Mouse (Mus musculus) left cerebral cortex, postnatal 10 days (tissue): Measurements from ENCODE around the gene Cpz. TPM values are rescaled to one million over a fixed set of nuclear protein-coding genes. Genes with fewer than 3 reads are reported as not detected.

Experiments used
- DNase-seq, 2 experiments: peaks; one replicate each; pipeline ENCODE4 v3.0.0; 2021 to 2022; ENCODE audit warnings: low spot score in 2 of 2, mixed read lengths in 1 of 2; ENCODE audit errors: extremely low spot score in 1 of 2
- intact Hi-C: fragments of 180-260 bp; cut with DNase I; formaldehyde crosslinking; loops from one replicate; pipeline ENCODE4 v1.15.1; 2025
- total RNA-seq, 2 experiments: library from RNA; stranded (reverse); gene quantifications; 2 replicates each; pipeline ENCODE4 v1.2.3; 2021

Cpz gene
- total RNA-seq, 2 experiments from 2014 or later, result 2.1 to 2.9 TPM

DNA sequence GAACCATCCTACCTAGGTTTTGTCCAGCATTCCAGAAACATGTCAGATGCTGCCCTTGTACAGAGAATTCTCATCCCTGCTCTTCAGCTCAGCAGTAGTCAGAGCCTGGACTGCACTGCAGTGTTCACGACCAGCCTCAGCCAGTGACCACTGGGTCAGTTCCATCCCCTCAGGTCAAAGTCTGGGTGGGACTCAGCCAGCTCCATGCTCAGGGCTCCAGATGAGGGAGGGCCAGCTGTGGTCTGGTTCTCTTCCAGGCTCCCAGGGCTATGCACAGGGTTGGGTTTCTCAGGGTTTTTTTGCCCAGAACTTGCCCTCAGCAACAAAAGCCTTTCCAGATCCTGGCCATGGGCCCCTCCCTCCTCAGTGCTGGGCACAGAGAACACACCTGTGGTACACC lies 12.0 kb upstream of the Cpz start:
- intact Hi-C loops, result no loop called here

DNA sequence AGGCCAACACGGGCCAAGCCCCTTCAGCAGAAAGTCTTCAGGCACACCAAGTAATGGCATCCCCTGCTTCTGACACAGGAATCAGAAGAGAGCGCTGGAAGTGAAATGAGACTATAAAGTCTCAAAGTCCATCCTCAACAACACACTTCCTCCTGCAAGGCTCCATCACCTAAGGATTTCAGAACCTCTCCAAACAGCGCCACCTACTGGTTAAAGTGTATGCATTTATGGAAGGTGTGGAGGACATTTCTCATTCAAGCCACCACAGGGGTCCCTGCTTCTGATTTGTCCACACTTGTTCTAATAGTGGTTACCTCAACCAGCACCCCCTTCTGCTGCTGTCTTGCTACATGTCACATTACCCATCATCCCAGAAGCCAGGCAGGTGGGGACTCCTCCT lies 10.8 kb upstream of the Cpz start:
- peak in 1 of 2 experiments; percentile 9 for DNase-seq
- intact Hi-C loops, result no loop called here

More for the DNA sequence above, 12.0 kb upstream of the Cpz start:
- DNase-seq, result no peak

DNA sequence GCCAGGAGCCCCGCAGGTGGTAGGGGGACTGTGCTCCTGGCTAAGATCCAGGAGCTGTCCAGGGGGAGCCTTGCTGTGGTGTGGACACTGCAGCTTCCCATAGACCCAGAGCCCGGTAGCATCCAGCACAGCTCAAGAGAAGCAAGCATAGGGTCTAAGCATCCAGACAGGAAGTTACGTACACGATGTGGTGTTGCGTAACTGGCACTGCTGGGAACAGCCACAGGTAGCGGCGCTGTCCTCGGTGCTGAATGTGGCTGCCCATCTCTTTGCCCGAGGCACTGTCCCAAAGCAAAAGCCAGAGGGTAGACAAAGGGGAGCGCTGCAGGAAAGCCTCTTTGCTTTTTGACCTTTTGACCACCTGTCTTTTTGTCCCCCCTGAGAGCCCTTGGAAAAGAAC lies 6.1 kb upstream of the Cpz start:
- peak in 1 of 2 experiments; percentile 31 for DNase-seq
- intact Hi-C loops, result no loop called here

DNA sequence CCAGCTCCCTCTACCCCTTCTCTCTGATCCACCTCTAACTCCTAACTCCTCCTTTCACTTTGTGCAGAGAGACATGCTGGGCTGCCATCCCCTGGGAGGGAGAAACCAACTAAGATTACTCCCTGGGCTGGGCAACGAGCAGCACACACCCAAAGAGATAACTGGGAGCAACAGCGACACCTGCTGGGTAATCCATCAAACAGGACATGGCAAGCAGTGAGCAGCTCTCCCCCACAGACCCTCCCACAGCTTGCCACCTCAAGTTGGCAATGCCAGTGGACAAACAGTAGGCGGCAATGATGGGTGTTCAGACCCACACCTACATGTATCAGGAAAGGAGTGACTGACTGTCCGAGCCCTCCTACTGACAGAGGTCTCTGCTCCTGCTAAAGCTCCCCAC lies 4.9 kb upstream of the Cpz start:
- peak in 1 of 2 experiments; percentile 73 for DNase-seq

DNA sequence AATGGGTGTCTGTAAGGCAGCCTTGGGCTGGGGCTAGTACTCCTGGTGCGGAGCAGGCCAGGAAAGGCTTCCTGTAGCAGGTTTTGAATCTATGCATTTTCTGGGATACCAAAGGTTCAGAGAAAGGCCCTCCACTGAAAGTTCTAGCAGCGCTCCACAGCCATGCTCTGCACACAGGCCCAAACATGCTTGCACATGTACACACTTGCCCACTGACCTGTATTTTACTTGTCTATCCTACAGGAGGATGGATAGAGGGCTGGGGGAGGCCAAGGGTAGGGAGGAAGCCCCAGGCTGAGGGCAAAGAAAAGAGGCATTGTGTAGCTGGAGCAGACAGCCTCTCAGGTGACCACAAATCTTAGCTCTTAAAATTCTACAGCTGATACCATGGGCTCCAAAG lies 1.1 kb downstream of the Cpz start:
- no peak for DNase-seq
- intact Hi-C loops, result loop anchor here (5.0 kb wide), 2 partner anchors 38 to 188 kb away; no protein-coding TSS in a partner anchor

More for the DNA sequence above, 4.9 kb upstream of the Cpz start:
- intact Hi-C loops, result no loop called here

DNA sequence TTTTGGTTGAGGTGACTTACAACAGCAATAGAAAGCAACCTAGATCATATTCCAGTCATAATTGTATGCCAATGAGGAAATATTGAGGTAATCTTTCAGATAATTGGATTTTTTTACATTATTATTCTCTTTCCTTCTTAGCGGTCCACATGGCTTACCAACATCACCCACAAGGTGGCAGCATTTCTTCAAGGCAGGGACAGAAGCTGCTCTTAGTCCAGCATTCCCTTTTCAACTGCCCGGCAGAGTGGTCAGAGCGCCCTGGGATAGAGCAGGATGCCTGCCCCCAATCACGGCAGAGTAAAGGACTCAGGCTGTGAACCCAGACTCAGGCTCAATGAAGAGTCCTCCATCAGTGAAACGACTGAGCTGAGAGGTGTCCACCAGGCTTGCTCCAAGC lies 1.8 kb downstream of the Cpz start:
- peak; percentile 23 to 77 for DNase-seq
- intact Hi-C loops, result loop anchor here (5.0 kb wide), 2 partner anchors 39 to 189 kb away; no protein-coding TSS in a partner anchor

DNA sequence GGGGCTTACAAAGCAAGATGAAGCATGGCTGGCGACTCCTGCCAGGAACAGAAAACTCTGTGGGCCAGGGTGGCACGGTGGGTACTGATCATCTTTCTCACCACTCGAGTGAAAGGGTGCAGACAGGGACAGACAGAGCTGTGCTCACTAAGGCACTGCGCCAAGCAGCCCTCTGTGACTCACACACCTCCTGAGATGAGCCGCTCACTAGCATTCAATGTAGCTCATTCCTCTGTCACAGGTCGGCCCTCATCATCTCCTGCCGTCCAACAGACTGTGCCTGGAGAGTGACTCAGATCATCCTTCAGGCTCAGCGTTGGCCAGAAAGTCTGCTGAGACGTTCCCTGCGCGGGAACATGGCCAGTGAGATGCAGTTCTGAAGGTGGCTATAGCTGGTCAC lies 8.7 kb downstream of the Cpz start:
- intact Hi-C loops, result no loop called here
- DNase-seq, result no peak

DNA sequence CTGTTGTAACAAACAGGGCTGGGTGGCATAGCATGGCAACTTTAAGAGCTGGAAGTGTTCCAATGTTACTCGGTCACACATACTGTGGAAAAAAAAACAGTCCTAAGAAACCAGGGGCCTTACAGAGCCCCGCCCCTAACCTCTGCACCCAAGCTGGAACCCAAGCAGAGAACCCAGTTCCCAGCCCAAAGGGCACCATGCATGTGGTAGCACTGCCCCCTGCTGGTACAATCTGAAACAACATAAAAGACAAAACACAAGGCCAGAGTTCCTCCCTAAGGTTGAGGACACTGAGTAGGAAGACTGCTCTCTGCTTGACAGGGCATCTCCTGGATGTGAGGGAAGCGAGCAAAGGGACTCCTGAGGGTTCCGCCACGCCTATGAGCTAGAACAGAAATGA lies 14.9 kb downstream of the Cpz start:
- peak; percentile 36 to 54 for DNase-seq
- intact Hi-C loops, result loop anchor here (2.0 to 5.0 kb wide), 2 partner anchors 132 to 148 kb away; no protein-coding TSS in a partner anchor

DNA sequence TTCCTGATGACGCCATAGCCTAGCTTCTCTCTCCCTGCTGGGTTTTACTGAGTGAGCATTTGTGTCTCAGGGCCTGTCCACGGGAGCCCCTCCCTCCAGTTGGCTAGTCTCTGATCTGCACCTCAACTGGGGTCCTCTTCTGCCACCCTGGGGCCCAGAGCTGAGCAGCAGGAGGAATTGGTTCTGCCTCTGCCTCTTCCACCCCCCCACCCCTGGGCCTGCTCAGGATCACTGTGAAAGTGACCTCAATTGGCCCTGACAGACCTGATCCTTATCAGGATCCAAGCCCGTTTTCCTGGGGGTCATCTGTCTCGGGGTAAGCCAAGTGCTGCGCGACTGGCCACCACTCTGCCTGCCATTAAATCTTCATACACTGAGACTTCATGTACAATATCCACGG lies 20.5 kb downstream of the Cpz start:
- intact Hi-C loops, result loop anchor here (10.0 kb wide), 1 partner anchor 1490 kb away; no protein-coding TSS in a partner anchor
- no peak for DNase-seq

DNA sequence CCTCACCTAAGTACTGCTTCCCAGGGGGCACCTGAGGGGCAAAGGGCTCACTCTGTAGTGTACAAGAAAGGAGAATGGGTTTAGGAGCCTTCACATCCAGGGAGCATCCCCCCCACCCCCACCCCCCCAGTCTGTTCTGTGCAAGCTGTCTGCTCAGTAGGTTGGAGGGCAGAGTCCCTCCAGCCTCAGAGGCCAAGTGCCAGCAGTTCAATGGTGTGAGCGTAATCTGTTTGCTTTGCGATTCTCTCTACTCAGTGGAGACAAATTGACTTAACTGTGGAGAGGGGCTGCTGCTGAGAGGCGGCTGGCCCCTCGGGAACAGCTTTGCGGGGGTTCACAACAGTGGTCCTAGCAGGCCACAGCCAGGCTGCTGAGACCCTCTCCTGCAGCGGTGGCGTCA lies 28.2 kb downstream of the Cpz start:
- intact Hi-C loops, result no loop called here
- DNase-seq, result no peak

DNA sequence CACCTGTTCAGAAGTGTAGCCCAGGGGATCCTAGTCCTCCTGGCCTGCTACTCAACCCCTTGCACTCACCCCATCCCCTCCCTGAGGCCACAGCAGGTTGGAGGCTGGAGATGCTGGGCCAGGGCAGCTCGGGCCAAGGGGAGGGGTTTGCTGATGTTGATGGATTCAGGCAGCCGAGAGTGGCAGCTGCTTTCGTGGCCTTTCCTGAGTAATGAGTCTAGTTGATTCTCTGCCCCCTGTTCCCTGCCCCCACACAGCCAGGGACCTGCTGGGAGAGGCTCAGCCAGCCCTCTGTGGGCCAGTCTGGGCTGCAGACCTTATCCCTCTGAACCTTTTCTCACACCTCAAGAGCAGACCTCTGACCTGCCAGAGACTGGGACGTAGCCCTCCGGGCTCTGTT lies 29.5 kb downstream of the Cpz start:
- intact Hi-C loops, result no loop called here
- no peak for DNase-seq

DNA sequence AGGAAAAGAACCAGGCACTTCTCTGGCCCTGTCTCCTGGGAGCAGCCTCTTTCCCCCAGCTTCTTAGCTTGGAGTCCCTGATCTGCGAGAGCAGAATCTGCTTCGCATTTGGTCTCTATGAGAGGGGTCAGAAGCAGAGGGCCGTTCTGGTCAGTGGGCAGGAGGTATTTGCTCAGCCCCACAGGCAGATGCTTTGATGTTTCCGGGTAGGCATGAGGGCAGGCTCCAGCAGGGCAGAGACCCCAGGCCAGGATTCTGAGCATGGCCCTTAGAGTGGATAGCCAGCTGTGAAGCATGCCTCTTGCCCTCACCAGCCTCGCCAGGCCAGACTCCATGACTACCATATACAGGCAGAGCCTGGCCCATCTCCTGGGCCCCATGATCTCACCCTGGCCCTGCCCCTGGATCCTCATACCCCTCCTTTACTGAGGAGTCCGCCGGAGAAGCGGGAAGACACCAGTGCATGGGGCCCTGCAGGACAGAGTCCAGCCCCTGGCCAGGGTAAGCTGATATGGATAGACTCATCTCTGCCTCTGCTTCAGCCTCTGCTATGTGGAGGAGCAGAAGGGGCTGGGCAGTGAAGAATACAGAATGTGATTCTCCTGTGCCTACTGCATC lies 30.6 kb downstream of the Cpz start:
- DNase-seq, result no peak
- intact Hi-C loops, result no loop called here

DNA sequence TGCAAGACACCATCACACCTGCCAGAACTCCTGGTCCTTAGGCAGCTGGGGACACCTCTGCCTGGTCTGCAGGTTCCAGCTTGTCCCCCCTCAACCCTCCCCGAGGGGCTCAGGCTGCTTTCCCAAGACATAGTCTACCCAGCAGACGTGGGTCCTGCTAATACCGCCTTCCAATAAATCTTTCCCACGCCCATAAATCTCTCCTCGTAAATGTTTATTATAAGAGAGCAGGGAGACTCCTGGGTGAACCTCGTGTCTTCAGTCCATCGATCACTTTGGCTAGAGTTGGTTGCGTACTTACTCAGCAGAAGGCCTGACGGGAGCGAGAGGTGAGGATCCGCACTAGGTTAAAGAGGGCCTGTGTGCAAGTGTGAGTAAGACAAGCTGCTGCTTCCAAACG lies 31.7 kb downstream of the Cpz start:
- DNase-seq, result no peak
- intact Hi-C loops, result no loop called here

DNA sequence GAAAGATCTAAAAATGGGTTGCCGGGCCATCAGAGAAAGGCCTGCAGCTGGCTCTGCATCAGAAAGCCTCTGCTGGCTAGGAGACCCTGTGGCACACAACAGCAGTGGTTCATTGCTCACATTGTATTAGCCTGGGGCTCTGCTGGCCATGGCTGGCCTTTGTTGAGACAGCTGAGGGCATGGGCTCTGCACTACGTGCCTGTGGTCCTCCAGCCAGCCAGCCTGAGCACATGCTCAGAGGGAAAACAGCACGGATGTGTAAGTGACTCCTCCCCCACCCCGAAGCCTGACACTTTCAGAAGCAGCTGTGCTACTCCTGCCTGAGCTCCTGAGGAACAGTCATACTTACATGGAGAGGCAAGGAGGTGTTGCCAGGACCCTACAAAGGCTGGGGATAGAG lies 46.0 kb downstream of the Cpz start:
- no peak for DNase-seq
- intact Hi-C loops, result no loop called here

DNA sequence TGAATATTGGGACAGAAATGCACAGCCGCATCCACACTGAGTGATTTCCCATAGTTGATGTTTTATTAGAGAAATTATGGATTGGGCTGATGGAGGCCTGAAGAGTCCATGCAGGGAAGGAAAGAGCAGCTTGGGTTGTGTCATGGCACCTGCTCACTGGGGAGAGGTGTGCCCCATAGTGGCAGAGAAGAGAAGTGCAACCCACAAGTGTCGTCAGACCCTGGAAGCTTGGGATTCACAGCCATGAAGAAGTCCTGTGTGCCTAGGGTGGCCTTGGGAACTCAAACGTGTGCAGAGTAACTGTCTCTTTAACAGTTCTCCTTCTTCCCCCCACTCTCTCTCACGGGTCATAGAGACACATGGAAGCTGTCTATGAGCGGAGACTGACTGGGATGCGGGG lies 50.3 kb downstream of the Cpz start:
- intact Hi-C loops, result no loop called here
- no peak for DNase-seq

DNA sequence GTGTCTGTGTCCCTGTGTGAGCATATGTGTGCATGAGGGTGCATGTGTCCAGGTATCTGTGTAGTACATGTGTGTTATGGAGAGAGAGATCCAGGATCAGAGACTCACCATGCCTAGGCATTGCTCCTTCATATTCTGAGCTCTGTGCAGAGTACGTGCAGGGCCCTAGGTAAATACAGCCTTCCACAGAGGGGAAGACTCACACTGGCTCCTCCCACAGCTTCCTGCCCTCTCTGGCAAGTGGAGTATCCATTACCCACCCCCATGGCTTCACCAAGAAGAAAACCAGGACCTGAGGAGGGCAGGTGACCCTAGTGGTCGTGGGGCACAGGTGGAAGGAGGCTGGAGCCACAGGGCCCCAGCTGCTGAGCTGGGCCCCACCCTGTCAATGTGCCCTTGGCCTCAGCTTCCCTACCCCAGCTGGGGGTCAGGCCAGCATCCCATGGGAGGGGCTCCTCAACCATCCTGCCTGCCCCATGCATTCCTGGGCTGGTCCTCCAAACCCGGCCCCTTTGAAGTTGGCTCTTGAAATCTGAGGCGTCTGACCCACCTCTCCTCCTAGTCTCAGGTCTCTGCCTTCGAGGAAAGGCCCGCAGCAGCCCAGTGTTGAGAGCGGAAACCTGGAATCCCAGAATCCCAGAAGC lies 54.5 kb downstream of the Cpz start:
- DNase-seq, result no peak
- intact Hi-C loops, result no loop called here

DNA sequence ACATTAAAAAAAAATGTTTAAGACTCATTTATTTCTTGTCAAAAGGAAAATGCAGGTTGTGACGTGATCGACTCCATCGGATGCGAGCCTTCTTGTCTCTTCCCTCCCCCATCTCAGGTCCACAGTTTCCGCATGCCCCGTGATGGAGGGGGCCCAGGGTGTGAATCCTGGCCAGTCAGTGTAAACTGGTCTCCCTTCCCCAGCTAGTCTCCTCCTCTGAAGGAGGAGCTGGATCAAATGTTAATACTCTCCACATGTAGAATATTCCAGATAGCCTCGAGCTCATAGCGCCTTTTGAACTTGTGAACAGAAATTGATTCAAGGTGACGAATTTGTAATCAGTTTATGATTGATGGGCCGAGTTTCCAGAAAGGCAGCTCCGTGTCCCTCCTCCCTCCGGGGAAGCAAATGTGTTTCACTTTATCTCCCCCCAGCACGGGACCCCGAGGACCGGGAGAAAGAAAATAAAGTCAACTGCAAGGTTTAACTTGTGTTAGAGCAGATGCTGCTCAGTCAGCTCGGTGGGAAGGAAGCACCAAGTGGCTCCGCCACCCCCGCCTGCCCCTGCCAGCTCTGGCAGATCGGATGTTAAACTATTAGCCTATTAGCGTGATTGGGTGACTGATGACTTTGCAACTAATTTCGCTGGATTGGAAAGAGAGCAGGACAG lies 59.4 kb downstream of the Cpz start:
- intact Hi-C loops, result no loop called here
- DNase-seq, result no peak

DNA sequence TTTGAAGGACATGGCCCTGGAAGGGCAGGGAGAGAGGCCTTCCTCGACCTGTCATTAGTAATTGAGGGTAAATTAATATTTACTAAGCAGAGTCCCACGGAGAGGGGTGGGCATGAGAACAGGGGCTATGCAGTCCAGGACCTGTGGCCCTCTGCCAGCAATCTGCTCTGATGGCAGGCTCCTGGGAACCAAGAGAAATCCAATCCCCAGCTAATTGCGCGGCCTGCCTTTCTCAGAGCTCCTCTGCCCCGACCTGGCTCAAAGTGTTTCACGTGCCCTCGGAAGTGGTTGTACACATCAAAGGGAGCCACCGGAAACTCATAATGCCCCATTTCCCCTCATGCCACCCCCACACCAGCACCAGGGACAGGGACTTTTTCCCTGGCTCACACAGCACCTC lies 63.4 kb downstream of the Cpz start:
- intact Hi-C loops, result no loop called here
- DNase-seq, result no peak

DNA sequence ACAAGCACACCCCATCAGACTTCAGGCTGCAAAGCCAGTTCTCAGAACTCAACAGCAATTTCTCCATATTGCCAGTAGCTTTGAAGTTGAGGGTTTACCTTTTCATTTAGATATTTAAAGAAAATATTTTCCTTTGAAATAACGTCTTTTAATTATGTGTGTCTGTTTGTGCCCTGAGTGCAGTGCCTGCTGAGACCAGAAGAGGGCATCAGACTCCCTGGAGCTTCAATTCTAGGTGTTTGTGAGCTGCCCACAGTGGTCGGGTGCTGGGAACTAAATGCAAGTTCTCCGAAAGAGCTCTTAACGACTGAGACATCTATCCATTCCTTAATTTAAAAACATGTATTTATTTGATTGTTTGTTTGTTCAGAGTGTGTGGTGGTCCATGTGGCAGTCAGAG lies 65.7 kb downstream of the Cpz start:
- no peak for DNase-seq
- intact Hi-C loops, result no loop called here

DNA sequence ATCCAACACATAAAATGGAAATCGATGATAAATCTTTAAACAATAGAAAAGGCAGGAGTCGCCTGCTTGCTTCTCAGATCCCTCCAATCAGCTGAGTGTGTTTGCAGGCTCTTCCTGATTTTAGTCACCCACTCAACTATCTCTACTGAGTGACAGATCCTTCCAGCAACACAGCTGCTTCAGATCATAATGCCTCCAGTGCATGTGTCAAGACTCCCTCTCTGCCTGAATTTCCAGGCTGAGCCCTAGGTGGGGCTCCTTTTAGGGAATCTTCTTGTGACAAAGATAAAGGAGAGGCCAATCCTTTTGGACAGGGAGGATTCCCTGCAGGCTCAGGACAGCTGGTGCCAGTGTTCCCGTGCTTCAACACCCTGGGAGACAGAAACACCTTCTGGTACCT lies 67.2 kb downstream of the Cpz start:
- intact Hi-C loops, result no loop called here
- DNase-seq, result no peak
